27 mouse cellular contexts compared by ENCODE assay signal in the genomic region with DNA sequence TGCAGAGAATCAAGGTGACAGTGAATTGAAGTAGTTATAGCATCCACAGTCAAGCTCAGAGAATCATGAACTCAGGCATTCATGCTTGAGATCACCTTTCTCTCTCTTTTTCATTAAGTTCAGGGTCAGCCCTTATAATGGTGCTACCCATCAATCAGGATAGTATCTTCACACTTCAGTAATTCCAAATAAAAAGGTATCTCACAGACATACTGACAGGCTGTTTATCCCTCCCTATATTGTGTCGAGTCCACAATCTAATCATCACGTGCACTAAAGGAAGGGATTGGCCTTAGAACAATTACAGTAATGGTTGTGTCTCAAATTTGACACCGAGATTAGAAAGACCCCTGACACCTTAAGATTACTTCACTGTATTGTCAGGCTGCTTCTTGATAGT.
"Had no signal": no experiment of that assay in that cellular context is flagged by ENCODE, and none has a peak within 500 bp of the region (broad histone marks: within the 10 kb centered on the region; RNA-seq: fewer than 3 reads in every experiment).

No protein-coding gene starts in this region.

- DNase-seq: gastrocnemius, adult 2 months; gastrocnemius, postnatal 10 days; gastrocnemius, postnatal 25 days; heart, adult 18-20 months; heart, postnatal 10 days; heart, postnatal 4 days; kidney, adult 18-20 months; kidney, adult 8-10 months; kidney, postnatal 14 days; kidney, postnatal 4 days; liver; liver, embryonic 13.5 days had no signal

- ATAC-seq: inflammation-experienced regulatory T-cells, adult 6 months; intestine, embryonic 15.5 days; intestine, postnatal 0 days had no signal

- H3K4me2 ChIP-seq: heart, embryonic 12.5 days; hindbrain, embryonic 12.5 days; hindbrain, embryonic 15.5 days; intestine, embryonic 15.5 days; limb, embryonic 12.5 days; liver, embryonic 11.5 days; liver, embryonic 13.5 days; liver, embryonic 15.5 days had no signal

- H3K9ac ChIP-seq: heart, embryonic 12.5 days; hindbrain, embryonic 12.5 days; hindbrain, embryonic 15.5 days; intestine, embryonic 15.5 days; limb, embryonic 12.5 days; liver, embryonic 13.5 days; liver, embryonic 15.5 days had no signal

- H3K36me3 ChIP-seq: heart, embryonic 10.5 days; heart, embryonic 12.5 days; hindbrain, embryonic 10.5 days; hindbrain, embryonic 12.5 days; hindbrain, embryonic 15.5 days; intestine, embryonic 15.5 days; limb, embryonic 10.5 days; limb, embryonic 12.5 days; liver, embryonic 13.5 days; liver, embryonic 15.5 days had no signal

- H3K4me3 ChIP-seq: gastrocnemius, adult 2 months; heart, embryonic 10.5 days; heart, embryonic 12.5 days; hindbrain, embryonic 10.5 days; hindbrain, embryonic 12.5 days; hindbrain, embryonic 15.5 days; intestine, embryonic 15.5 days; layer of hippocampus, adult 2 months; left cerebral cortex, adult 2 months; limb, embryonic 10.5 days; limb, embryonic 12.5 days; liver, embryonic 13.5 days; liver, embryonic 15.5 days had no signal

- H3K4me1 ChIP-seq: heart, embryonic 10.5 days; heart, embryonic 12.5 days; hindbrain, embryonic 10.5 days; hindbrain, embryonic 12.5 days; hindbrain, embryonic 15.5 days; intestine, embryonic 15.5 days; liver, embryonic 13.5 days; liver, embryonic 15.5 days had no signal

- H3K9me3 ChIP-seq: heart, embryonic 10.5 days; heart, embryonic 12.5 days; hindbrain, embryonic 10.5 days; hindbrain, embryonic 12.5 days; hindbrain, embryonic 15.5 days; intestine, embryonic 15.5 days; limb, embryonic 10.5 days; liver, embryonic 13.5 days; liver, embryonic 15.5 days had no signal

- H3K27ac ChIP-seq: gastrocnemius, adult 2 months; heart, embryonic 10.5 days; hindbrain, embryonic 10.5 days; hindbrain, embryonic 12.5 days; hindbrain, embryonic 15.5 days; intestine, embryonic 15.5 days; kidney, postnatal 0 days; layer of hippocampus, adult 2 months; left cerebral cortex, adult 2 months; limb, embryonic 10.5 days; limb, embryonic 12.5 days; liver, embryonic 13.5 days; liver, embryonic 15.5 days had no signal

- H3K27me3 ChIP-seq: heart, embryonic 12.5 days; hindbrain, embryonic 12.5 days; hindbrain, embryonic 15.5 days; intestine, embryonic 15.5 days; limb, embryonic 12.5 days; liver, embryonic 13.5 days; liver, embryonic 15.5 days had no signal
